Comparison of ENCODE assay signal across 37 mouse cellular contexts in genomic region chr19:23658350-23658749, GRCm38 (mm10). TPM values are rescaled to one million over a fixed set of nuclear protein-coding genes. Genes with fewer than 3 reads are reported as not detected.
"Had no signal": no experiment of that assay in that cellular context is flagged by ENCODE, and none has a peak within 500 bp of the region (broad histone marks: within the 10 kb centered on the region; RNA-seq: fewer than 3 reads in every experiment).

No protein-coding gene starts in this region.

- H3K36me3 ChIP-seq: limb, embryonic 10.5 days; limb, embryonic 12.5 days; limb, embryonic 13.5 days; limb, embryonic 15.5 days; liver, embryonic 12.5 days; liver, embryonic 13.5 days; liver, embryonic 15.5 days; lung, embryonic 15.5 days; midbrain, embryonic 10.5 days; midbrain, embryonic 12.5 days; midbrain, embryonic 13.5 days; midbrain, embryonic 15.5 days had no signal

- H3K27me3 ChIP-seq: limb, embryonic 12.5 days; limb, embryonic 13.5 days; limb, embryonic 15.5 days; liver, embryonic 12.5 days; liver, embryonic 13.5 days; liver, embryonic 15.5 days; lung, embryonic 15.5 days; megakaryocyte, embryonic 14.5 days; midbrain, embryonic 12.5 days; midbrain, embryonic 13.5 days; midbrain, embryonic 15.5 days had no signal

- ATAC-seq: liver, embryonic 12.5 days; liver, postnatal 0 days; midbrain, embryonic 13.5 days; midbrain, embryonic 15.5 days; midbrain, embryonic 16.5 days had no signal

- DNase-seq: left cerebral cortex, postnatal 4 days; liver; liver, embryonic 13.5 days; liver, postnatal 0 days; lung, adult 18-20 months; lung, embryonic 14.5 days; lung, postnatal 10 days; lung, postnatal 14 days; lung, postnatal 4 days; midbrain, embryonic 14.5 days had no signal

- H3K9ac ChIP-seq: limb, embryonic 12.5 days; limb, embryonic 13.5 days; limb, embryonic 15.5 days; liver, embryonic 12.5 days; liver, embryonic 13.5 days; liver, embryonic 14.5 days; liver, embryonic 15.5 days; liver, postnatal 0 days; lung, embryonic 14.5 days; lung, embryonic 15.5 days; midbrain, embryonic 12.5 days; midbrain, embryonic 13.5 days; midbrain, embryonic 15.5 days had no signal

- H3K27ac ChIP-seq: limb, embryonic 10.5 days; limb, embryonic 12.5 days; limb, embryonic 13.5 days; limb, embryonic 15.5 days; liver, embryonic 12.5 days; liver, embryonic 13.5 days; liver, embryonic 14.5 days; liver, embryonic 15.5 days; lung, embryonic 15.5 days; macrophage; midbrain, embryonic 10.5 days; midbrain, embryonic 12.5 days; midbrain, embryonic 13.5 days; midbrain, embryonic 15.5 days had no signal

- H3K4me1 ChIP-seq: limb, embryonic 10.5 days; limb, embryonic 12.5 days; limb, embryonic 13.5 days; limb, embryonic 15.5 days; liver, embryonic 12.5 days; liver, embryonic 13.5 days; liver, embryonic 15.5 days; lung, embryonic 15.5 days; megakaryocyte, embryonic 14.5 days; midbrain, embryonic 10.5 days; midbrain, embryonic 12.5 days; midbrain, embryonic 13.5 days; midbrain, embryonic 15.5 days had no signal

- H3K9me3 ChIP-seq: limb, embryonic 10.5 days; limb, embryonic 12.5 days; limb, embryonic 13.5 days; limb, embryonic 15.5 days; liver, embryonic 12.5 days; liver, embryonic 13.5 days; liver, embryonic 15.5 days; lung, embryonic 15.5 days; midbrain, embryonic 10.5 days; midbrain, embryonic 12.5 days; midbrain, embryonic 13.5 days; midbrain, embryonic 15.5 days had no signal

- H3K4me3 ChIP-seq: limb, embryonic 10.5 days; limb, embryonic 12.5 days; limb, embryonic 13.5 days; limb, embryonic 15.5 days; liver, embryonic 12.5 days; liver, embryonic 13.5 days; liver, embryonic 15.5 days; lung, embryonic 15.5 days; megakaryocyte, embryonic 14.5 days; midbrain, embryonic 10.5 days; midbrain, embryonic 12.5 days; midbrain, embryonic 13.5 days; midbrain, embryonic 15.5 days; myocyte had no signal

- H3K4me2 ChIP-seq: limb, embryonic 12.5 days; limb, embryonic 13.5 days; limb, embryonic 15.5 days; liver, embryonic 11.5 days; liver, embryonic 12.5 days; liver, embryonic 13.5 days; liver, embryonic 15.5 days; lung, embryonic 14.5 days; lung, embryonic 15.5 days; midbrain, embryonic 11.5 days; midbrain, embryonic 12.5 days; midbrain, embryonic 13.5 days; midbrain, embryonic 15.5 days had no signal

RNA-seq across cellular contexts. Expression of gene 1700028P14Rik, which starts 5.7 kb away (rescaled TPM):
- total RNA-seq: liver, adult 2 months; megakaryocyte progenitor cell, adult 5-6 weeks; megakaryocyte, adult 5-6 weeks; megakaryocyte-erythroid progenitor cell, adult 5-6 weeks; monocyte, adult 5-6 weeks had no signal
- polyA plus RNA-seq: limb, embryonic 10.5 days; limb, embryonic 11.5 days; limb, embryonic 12.5 days; limb, embryonic 14.5 days; liver, adult 2 months; liver, embryonic 11.5 days; liver, embryonic 12.5 days; liver, embryonic 13.5 days; liver, embryonic 14.5 days; liver, embryonic 15.5 days; liver, embryonic 16.5 days; liver, postnatal 0 days; lung, embryonic 14.5 days; macrophage; midbrain, embryonic 11.5 days; midbrain, embryonic 12.5 days; myocyte; neural tube, embryonic 11.5 days had no signal
